Comparison of ENCODE assay signal across 1 mouse cellular context in the genomic region with DNA sequence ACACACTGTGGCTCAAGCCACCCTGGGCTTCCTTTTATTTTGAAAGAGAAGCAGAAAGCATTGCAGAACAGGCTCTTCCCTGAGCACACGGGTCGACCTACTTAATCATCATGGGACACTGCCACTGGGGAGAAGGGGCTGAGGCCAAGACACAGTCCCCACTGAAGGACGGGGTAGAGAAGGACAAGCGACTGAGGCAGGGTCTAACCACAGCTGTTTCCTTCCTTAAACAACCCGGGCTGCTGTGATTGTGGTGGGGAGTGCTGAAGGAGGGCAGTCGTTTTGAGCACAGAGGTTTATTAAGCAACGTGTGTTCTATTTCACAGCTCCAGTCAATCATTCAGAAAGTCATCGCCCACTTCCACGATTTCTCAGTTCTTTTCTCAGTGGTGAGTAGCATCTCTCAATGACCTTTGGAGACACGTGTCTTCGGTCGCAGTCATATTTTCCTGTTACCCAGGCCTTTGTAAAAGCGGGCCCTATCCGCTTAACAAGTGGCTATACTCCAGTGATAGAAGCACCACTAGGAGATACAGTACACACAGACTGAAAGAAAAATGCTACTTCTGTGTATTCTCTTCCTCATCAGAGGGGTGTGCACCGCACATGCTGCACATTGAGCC.
A peak's percentile ranks its signal among the peaks of the same experiment; 100 is the strongest.
TF ChIP-seq lines count a peak whose summit lies in the region.

No protein-coding gene starts in this region.

TF ChIP-seq in CH12.LX, 34 proteins besides CTCF, POLR2A, EP300 and RAD21 (continued from another document):
- TF ChIP-seq ETS1 (conservative IDR thresholded peaks at IDR 0.05; ENCODE audit: low read depth, low read length) (peak; percentile 50; the same call in 1 of the 2 replicates), MAFK (IDR thresholded peaks at IDR 0.05; ENCODE audit: insufficient replicate concordance, low read length) (no peak), MXI1 (IDR thresholded peaks at IDR 0.05; ENCODE audit: low read depth, low read length) (no peak), TCF12 (IDR thresholded peaks at IDR 0.05; ENCODE audit: low read depth, low read length) (no peak), KAT2A (IDR thresholded peaks at IDR 0.05; ENCODE audit: insufficient replicate concordance, low read length) (no peak), CHD1 (IDR thresholded peaks at IDR 0.05; ENCODE audit: low read depth, low read length) (no peak), RCOR1 (conservative IDR thresholded peaks at IDR 0.05; ENCODE audit: low read depth, low read length) (no peak), JUND (conservative IDR thresholded peaks at IDR 0.05; ENCODE audit: low read depth, low read length) (peak; percentile 34; the same call in 1 of the 2 replicates), USF1 (IDR thresholded peaks at IDR 0.05; ENCODE audit: low read depth, low read length) (no peak), BHLHE40 (IDR thresholded peaks at IDR 0.05; ENCODE audit: low read depth, low read length) (peak; percentile 55; the same call in 1 of the 2 replicates)
